12 mouse cellular contexts compared by ENCODE assay signal in genomic region chr2:102997874-102998273, GRCm38 (mm10).
"Had no signal": no experiment of that assay in that cellular context is flagged by ENCODE, and none has a peak within 500 bp of the region (broad histone marks: within the 10 kb centered on the region; RNA-seq: fewer than 3 reads in every experiment).

No protein-coding gene starts in this region.

- H3K9me3 ChIP-seq: limb, embryonic 12.5 days; liver, embryonic 13.5 days; neural tube, embryonic 13.5 days had no signal

- H3K4me2 ChIP-seq: limb, embryonic 12.5 days; liver, embryonic 13.5 days; neural tube, embryonic 13.5 days had no signal

- H3K4me3 ChIP-seq: layer of hippocampus, adult 2 months; limb, embryonic 12.5 days; liver, embryonic 13.5 days; neural tube, embryonic 13.5 days had no signal

- H3K27ac ChIP-seq: kidney, postnatal 0 days; layer of hippocampus, adult 2 months; limb, embryonic 12.5 days; liver, embryonic 13.5 days; neural tube, embryonic 13.5 days had no signal

- H3K27me3 ChIP-seq: limb, embryonic 12.5 days; liver, embryonic 13.5 days; neural tube, embryonic 13.5 days had no signal

- H3K9ac ChIP-seq: limb, embryonic 12.5 days; liver, embryonic 13.5 days; neural tube, embryonic 13.5 days had no signal

- H3K4me1 ChIP-seq: liver, embryonic 13.5 days had no signal

- DNase-seq: kidney, adult 11 months; kidney, adult 9 months; kidney, postnatal 36 days; liver; liver, embryonic 13.5 days; lung, adult 18-20 months; right cerebral cortex, postnatal 14 days; thymus, postnatal 36 days had no signal

- H3K36me3 ChIP-seq: limb, embryonic 12.5 days; liver, embryonic 13.5 days; neural tube, embryonic 13.5 days had no signal
